Mouse (Mus musculus) adrenal gland, postnatal 10 days (tissue): ENCODE results near the gene Slc16a10. TPM values are rescaled to one million over a fixed set of nuclear protein-coding genes. Genes with fewer than 3 reads are reported as not detected.

ENCODE experiments used
- DNase-seq: peaks from one replicate; pipeline ENCODE4 v3.0.0; 2021; ENCODE audit warnings: mixed read lengths
- total RNA-seq, 2 experiments: library from RNA; stranded (reverse); gene quantifications; 2 replicates each; pipeline ENCODE4 v1.2.3; 2021

Slc16a10 gene
- total RNA-seq, 2 experiments from 2014 or later, result 17.0 to 18.4 TPM

DNA sequence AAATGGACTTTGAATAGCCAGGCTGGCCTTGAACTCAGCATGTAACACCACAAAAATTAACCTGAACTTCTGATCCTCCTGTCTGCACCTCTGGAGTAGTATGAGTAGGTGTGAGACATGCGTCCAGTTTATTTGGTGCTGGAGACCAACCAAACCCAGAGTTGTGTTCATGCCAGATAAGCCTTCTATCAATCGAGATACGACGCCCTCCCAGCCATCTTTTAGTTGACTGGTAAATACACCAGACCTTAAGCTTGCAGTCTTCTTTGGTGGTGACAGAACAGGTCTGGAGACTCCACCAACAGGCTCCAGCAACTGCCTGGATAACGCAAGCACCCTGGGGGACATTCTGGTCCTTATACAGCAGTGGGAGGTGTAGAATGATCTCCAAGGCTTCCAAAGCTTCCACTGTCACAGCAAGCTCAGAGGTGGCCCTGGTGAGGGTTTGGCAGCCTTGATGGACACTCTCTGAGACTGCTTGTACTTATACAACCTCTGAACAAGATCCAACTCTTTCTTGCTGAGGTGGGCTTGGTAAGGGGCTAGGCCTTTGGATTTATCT, 7.6 kb upstream of the Slc16a10 start:
- no peak for DNase-seq

DNA sequence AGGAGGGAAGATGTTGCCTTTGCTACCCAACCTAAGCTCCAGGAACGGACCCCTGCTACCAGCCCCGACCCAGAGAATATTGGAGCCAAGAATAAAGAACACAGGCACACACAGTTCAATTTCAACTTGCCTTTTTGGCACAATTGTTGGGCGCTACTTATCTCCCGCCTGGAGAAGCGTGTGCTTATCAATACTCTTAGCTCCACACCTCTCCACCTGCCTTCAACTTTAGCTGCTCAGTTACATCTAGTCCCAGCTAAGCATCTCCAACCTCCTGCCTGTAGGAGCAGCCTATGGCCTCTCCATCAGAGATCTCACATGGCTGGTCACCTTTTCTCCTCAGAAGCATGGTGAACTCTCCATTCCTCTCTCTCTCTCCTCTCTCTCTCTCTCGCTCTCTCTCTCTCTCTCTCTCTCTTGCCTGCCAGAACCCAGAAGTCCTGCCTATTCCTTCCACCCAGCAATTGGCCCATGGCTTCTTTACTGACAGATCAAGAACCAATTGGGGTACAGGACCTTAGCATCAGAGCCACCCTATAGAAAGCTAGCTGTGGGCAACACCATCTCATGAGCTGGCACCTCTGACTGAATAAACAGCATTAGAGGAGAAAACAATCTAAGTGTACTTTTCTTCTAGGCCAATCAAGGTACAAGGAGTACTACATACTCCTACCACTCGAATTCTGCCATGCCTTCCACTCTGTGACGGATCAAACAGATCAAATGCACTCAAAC, 5.4 kb upstream of the Slc16a10 start:
- no peak for DNase-seq

DNA sequence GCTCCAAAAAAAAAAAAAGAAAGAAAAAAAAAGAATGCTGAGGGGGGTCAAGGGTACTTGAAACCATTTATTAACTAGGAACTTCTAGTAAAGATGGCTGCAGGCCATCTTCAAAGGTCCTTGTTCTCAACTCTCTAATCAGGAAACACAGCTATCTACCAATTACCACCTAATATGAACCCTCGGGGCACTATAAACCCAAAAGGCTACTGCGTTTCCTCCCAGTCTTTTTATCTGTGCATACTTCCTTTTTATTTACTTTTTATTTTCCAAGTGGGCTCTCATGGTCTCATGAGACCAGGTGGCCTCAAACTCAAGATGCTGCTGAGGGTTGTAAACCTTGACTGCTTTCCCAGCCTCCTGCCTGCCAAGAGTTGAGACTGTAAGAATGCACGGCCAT, 4.4 kb upstream of the Slc16a10 start:
- no peak for DNase-seq

DNA sequence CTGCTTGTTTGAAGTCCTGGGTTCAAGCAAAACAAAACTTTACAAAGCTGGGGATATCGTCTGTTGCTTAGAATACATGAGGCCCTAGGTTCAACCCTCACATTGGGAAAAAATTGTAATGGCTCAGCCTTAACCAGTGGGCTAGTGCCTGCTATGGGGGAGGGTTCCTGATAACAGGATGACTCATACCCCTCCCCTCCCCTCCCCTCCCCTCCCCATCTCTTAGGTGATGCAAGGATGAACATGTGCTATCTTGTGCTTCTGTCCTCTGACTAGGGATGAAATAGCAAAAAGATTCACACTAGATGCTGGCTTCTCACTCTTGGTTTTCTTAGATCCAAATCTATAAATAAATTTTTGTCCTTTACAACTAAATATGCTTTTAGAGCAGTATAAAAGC, 2.8 kb upstream of the Slc16a10 start:
- DNase-seq, result no peak

DNA sequence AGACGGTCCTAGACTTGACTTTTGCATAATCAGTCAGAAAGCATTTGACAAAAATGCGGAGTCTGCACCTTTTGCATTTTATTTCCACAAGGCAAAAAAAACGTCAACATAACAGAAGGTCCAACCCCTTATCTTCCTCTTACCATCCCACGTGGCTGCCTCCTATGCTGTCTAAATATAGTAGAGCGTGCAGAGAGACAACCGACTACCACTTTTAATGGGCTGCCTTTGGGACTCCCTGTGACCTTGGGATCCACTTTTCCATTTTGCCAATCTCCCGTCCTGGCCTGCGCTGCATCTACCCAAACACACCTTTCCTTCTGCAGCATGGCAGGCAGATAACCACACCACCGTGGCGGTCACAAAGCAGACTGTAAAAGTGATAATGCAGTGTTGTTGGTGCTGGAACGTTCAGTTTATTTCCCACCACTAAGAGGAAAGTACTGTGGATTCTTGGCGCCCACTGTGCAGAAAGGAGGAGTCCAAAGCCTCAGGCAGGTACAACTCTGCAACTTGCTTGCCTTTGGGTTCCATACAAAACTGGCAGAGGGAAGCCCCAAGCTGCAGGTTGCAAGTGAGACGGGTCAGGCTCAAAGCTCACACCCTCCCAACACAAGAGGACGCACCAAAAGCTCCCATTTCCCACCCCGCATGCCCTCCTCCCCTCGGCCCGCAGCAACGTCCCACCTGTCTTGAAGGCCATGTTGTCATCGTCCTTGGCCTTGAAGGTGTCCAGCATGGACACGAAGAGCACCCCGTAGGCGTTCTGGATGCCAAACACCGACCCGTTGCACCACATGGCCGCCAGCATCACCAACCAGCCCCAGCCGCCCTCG, 824 bp downstream of the Slc16a10 start:
- no peak for DNase-seq

DNA sequence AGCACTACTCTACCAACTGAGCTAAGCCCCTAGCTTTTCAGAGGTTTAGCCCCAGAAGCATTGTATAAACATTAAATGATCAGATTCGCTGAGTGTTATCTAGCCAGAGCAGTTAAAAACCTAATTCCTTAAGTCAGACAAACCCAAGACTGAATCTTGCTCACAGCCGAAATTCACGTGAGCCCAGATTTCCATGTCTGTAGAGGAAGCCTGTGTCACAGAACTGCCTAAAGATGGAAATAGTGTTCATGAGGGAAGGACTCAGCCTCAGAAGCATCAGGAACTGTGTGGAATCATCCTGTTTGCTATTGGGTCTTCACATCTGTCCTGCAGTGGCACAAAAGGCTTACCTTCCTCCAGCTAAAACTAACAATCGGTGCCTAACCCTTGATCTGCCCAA, 2.4 kb downstream of the Slc16a10 start:
- no peak for DNase-seq

DNA sequence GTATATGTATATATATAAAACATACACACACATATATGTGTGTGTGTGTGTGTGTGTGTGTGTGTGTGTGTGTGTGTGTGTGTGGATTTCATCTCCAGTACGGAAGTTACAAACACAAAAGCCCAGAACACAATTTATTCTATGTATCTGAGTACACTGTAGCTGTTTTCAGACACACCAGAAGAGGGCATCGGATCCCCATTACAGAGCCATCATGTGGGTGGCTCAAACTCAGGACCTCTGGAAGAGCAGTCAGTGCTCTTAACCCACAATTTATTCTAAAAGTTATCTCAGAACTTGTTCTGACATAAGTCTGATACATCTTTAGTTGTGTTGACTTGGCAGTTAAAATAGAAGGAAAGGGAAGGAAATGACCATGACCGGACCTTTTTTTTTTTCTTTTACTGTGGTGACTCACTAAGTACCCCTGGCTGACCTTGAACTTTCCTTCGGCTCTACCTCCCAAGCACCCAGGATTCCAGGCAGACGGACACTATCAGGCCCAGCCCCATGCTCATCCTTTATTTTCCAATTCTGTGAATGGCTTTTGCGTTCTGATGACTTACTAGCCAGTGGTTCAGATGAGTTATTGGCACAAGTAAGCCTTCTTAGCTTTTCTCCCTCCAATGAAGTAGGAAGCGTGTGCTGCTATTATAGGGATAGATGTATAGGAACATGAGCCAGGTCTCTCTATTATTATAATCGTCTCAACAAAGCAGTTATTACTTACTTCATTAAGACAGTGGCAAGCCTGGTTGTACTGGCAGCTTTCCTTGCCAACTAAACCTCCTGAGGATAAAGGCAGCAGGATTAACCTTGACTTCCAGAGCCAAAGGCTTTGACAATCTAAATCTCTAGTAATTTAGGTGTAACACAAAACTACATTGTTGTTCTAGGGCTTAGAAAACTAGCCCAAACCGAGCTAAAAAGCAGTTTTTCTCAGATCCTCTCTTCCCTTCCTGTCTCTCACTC, 6.0 kb downstream of the Slc16a10 start:
- DNase-seq, result peak; percentile 28

DNA sequence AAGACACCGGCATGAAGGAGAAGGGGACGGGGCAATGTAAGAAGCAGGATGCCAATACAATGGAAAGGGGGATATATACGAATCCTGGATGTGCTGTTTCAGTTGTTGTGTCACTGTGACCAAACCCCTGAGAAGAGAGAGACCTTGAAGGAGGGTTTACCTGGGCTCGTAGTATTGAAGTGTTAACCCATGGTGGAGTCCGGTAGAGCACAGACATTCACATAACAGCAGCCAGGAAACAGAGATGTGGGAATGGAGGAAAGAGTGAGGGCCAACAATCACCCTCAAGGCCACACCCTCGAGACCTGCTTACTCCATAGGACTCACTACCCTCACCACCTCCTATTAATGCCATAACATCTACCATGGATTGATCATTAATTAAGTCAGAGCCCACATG, 7.2 kb downstream of the Slc16a10 start:
- DNase-seq, result no peak

DNA sequence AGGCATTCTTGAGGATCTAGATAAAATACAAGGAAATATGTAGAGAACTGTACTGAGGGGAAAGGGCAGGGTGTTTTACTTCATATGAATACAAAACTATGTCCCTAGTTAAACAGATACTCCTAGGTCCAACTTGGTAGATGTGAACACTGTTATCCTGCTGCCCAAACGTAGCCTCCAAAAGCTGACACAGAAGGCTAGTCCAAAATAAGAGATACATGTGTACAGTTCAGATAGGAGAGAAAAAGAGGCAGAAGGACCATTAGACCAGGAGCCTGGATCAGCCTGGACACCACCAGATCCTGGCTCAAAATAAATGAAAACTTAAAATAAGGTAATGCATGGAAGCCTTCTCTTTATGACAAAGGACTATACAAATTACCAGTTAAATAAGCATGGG, 8.4 kb downstream of the Slc16a10 start:
- DNase-seq, result no peak

DNA sequence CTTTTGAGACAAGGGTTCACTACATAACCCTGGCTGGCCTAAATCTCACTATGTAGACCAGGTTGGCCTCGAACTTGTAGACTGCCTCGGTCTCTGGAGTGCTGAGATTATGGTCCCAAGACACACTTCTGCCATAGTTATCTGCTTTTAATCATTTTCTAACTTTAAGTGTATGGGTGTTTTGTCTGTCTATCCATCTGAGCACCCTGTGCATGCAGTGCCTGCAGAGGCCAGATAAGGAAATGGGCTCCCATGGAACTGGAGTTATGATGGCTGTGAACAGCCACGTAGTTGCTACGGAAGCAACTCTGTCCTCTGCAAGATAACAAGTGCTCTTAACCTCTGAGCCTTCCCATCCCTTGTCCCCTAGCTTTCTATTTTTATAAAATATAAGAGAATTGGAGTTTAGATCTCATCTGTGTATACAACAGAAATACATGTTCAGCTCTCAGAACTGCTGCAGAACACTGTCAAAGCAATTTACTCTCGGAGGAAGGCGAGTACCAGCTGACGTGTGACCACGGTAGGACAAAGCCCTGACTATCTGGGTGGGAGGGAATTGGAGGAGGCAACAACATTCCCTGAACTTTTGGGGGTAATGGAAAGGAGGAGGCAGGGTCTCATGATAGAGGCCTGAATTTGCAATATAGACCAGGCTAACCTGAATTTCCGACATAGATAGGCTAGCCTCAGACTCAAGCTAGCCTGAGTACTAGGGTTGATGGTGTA, 10.2 kb downstream of the Slc16a10 start:
- DNase-seq, result no peak

DNA sequence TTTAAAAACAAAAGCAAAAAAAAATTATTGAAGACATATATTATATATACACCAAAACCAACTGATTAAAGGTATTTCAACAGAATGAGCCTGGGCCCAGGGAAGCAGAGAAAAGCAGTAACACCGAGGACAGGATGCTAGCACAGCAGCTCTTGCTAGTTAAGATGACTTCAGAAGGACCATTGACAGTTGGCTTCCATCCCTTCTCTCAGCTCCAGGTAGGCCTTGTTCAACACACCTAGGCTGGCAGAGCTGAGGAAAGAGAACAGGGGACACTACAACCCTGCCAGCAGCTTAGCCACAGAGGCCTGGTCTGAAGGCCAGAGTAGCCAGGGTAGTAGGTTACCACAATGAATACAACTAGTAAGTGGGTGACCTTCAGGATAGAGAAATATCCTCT, 11.9 kb downstream of the Slc16a10 start:
- DNase-seq, result no peak

DNA sequence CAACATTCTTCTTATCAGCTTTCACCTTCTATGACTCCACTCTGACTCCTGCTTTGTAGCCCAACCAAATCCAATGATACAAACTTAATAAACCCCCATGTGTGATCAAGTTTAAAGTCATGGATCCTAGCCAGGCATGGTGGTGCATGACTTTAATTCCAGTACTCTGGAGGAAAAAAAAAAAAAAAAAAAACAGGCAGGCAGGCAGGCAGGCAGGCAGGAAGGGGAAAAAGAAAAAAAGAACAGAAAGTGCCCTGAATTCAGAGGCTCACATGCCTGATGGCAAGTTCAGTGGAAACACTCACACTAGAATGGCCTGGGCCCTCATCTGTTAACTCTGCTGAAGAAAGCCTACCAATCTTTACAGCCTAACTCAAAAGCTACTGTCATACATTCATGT, 12.9 kb downstream of the Slc16a10 start:
- DNase-seq, result no peak

DNA sequence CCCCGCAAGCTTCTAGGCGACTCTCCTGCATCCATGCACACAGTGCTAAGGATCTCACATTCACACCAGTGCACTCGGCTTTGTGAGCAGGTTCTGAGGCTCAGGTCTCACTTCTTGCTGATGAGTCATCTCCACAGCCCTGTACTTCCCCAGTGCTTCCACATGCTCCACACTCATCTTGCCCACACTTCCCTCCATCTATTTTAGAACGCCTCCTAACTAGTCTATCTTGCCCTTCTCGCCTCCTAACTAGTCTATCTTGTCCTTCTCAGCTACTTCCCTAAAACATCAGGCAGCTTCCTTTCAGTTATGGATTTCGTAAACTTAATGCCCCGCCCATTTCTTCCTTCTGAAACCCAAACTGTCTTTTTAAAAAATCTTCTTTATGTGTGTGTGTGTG, 13.6 kb downstream of the Slc16a10 start:
- no peak for DNase-seq

DNA sequence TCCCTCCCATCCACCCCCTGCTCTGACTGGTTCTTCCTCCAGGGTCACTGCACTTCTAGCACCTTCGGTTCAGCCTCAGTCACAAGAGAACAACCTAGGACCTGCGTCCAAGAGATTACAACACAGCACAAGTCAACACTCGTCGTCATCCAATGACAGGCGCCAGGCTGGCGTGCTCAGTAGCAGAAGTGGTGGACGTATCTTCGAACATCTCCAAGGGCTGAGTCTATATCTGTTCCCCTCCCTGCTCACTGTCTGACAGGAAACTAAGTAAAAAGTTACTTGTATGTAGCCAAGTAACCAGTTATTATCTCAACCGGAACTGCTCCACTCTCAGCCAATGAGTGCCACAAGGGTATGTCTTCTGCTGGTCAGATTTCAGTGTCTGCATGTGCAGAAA, 16.9 kb downstream of the Slc16a10 start:
- DNase-seq, result peak; percentile 41

DNA sequence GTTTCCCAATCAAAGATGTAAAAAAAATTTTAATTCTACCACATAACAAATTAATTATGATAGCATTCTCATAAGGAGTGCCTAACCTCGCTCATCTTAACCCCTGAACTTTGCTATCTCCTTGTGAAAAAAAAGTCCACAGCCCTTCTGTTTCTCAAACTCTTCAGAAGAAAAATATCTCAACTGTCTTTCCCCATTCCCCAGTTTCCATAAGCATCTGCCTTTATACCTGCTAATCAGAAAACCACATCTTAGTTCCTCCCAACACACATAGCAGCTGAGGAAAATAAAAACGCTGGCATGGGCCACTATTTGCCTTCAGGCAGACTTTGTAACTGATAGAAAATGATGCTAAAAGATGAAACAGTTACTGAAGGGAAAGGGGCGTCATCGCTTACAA, 17.5 kb downstream of the Slc16a10 start:
- DNase-seq, result no peak

DNA sequence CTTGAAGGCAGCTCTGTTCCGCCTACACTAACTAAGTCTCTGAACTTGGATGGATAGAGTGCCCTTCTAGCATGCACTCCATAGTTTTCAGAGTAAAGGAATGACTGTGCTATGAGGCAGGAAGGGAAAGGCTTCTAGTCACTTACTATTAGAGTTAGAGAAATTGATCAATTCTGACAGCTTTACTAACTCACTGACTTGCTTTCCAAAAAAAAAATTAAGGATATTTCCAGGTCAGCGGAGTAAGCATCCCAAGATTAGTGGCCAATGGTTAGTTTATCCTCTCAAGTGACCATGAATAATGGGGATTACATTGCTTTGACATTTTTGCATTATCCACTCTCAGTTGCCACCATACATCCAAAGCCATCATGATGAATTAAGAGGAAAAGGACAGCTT, 18.0 kb downstream of the Slc16a10 start:
- no peak for DNase-seq

DNA sequence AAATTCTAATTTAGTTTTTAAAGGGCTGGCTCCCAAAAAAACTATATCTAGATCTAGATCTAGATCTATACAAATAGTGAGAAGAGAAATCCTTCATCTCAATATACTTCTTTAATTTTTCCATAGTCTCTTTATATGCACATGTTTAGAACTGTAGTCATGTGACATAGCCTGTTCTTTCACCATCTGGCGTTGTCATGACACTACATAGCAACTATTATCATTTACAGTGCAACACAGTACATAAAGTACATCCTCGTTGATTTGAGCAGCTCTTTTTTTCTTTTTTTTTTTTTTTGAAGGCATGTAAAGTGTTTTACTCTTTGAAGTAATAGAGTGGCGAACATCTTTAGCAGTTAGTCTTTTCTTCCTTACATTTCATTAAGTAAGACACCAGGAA, 22.6 kb downstream of the Slc16a10 start:
- DNase-seq, result no peak

DNA sequence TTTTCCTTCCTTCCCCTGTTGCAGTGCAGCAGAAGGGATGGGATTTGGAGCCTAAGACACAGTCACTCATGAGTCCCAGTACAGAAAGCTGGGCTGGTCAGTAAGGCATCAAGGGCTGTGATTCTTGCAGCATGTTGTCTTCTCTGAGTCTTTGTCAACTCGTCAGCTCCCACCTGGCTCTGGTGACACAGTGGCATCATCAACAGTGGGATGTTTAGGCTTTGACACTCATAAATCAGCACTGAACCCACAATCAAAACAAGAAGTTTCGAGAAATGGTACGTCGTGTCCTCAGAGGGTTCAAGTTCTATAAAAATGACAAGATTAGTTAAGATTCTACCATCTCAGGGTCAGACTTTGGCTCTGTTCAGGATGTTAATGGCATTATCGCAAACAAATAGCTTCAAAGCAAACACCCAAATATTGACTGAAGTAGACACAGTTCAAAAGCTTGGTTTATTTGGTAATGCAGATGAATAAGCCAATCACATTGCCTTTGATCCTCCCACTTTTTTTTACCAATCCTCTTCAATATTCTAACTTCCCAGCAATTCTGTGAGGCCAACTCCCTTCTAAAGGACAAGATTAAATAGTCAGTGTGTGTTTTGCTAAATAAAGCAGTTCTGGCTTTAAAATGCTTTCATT, 23.2 kb downstream of the Slc16a10 start:
- DNase-seq, result no peak

DNA sequence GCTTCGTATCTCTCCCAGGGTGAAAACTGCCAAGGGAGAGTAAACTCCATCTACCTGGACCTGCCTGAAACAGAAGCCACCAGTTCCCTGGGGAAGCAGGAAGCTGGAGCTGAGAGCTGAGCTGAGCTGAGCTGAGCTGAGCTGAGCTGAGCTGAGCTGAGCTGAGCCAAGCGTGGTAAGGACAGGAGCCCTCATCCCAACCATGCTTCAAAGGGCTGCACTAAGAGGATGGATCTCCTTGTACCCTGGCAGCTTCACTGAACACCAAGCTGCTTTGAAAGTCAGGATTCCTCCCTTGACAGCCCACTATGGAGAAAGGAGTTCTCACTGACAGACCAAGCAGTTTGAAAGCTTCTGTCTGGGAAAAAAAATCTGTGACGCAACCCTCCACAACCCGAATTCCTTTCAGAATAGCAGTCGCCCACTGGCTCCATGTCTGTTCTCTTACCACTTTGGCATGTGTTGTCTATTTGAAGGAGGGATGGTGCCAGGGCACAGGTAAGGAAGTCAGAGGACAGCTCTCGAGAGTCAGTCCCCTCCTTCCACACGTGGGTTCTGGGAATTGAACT, 28.5 kb downstream of the Slc16a10 start:
- DNase-seq, result no peak

DNA sequence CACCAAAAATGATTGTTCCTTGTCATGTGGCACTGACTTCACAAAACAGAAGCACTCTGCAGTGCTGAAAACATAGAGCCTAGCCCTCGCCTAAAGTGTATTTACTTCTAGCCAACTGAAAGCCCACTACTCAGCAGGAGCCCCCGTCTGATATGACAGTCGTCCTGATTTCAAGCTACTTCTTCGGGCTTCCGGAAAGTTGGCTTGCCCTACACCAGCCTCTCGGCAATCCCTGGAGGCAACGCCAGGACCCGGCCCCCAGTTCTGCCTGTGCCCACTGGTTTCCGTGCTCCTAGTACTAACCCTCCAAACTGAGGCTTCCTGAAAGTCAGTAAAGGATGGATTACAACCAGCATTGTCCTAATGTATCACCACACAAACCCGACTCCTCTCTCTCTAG, 29.8 kb downstream of the Slc16a10 start:
- no peak for DNase-seq

DNA sequence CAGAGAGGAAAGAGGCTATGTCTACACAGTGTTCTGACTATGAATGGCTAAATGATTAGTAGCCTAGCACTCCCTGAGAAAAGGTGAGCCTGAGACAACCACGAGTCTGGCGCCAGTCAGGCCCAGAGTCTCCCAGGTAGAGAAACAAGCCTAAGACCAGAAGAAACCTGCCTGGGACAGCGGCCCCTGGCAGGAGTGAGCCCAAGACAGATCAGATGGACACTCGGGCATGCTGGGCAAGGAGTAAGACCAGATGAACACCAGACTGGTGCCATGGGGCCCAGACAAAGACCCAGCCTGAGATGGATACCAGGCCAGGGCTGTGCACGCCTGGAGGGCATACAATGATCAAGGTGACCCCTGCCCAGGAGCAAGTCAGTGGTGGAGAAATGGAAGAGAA, 32.5 kb downstream of the Slc16a10 start:
- no peak for DNase-seq
